Mouse (Mus musculus) embryonic facial prominence, embryonic 13.5 days (tissue): ENCODE data around the gene Lrmp. TPM values are rescaled to one million over a fixed set of nuclear protein-coding genes. Genes with fewer than 3 reads are reported as not detected.

Experiments
- ATAC-seq: fragments of 200-750 bp; cut with Nextera tagmentation; 2 replicates; pipeline ENCODE4 v1.8.0; 2017; ENCODE audit warnings: low read depth; ENCODE audit not compliant: insufficient number of reproducible peaks, insufficient read depth, low FRiP score, low TSS enrichment
- H3K27ac ChIP-seq: fragments of 300-500 bp; sonication (generic); 2 replicates; pipeline ENCODE4 v1.5.1; 2015; ENCODE audit warnings: moderate library complexity, mild to moderate bottlenecking, inconsistent platforms
- H3K27me3 ChIP-seq: fragments of 300-500 bp; sonication (generic); 2 replicates; pipeline ENCODE4 v1.6.1; 2015; ENCODE audit warnings: mild to moderate bottlenecking, inconsistent platforms
- H3K36me3 ChIP-seq: fragments of 300-500 bp; sonication (generic); 2 replicates; pipeline ENCODE4 v1.6.1; 2015; ENCODE audit warnings: mild to moderate bottlenecking, inconsistent platforms
- H3K4me1 ChIP-seq: fragments of 300-500 bp; sonication (generic); 2 replicates; pipeline ENCODE4 v1.6.1; 2015; ENCODE audit warnings: inconsistent platforms
- H3K4me2 ChIP-seq: fragments of 300-500 bp; sonication (generic); 2 replicates; pipeline ENCODE4 v1.6.1; 2015; ENCODE audit warnings: moderate library complexity, mild to moderate bottlenecking, inconsistent platforms
- H3K4me3 ChIP-seq: fragments of 300-500 bp; sonication (generic); 2 replicates; pipeline ENCODE4 v1.5.1; 2015; ENCODE audit warnings: mild to moderate bottlenecking, inconsistent platforms
- H3K9ac ChIP-seq: fragments of 300-500 bp; sonication (generic); 2 replicates; pipeline ENCODE4 v1.6.1; 2015; ENCODE audit warnings: mild to moderate bottlenecking, inconsistent platforms
- H3K9me3 ChIP-seq: fragments of 300-500 bp; sonication (generic); 2 replicates; pipeline ENCODE4 v1.6.1; 2016; ENCODE audit warnings: inconsistent platforms
- WGBS: fragments of 180-500 bp; shearing (Covaris S2); methylation state at CpG from one replicate; pipeline ENCODE4 v1.1.7; 2015; ENCODE audit warnings: mixed read lengths; 5-methylcytosine and 5-hydroxymethylcytosine counted together
- polyA plus RNA-seq: library from polyadenylated mRNA; unstranded; fragments of >200 nt; fragmentation: Nextera tagmentation; extraction: Ambion mirVana; gene quantifications from 2 replicates; pipeline ENCODE4 v1.2.1, GENCODE M21; 2015

Gene Lrmp
- polyA plus RNA-seq, 1 experiment from 2014 or later: 2.7 TPM

- no peaks in the 10 kb centered on the region for H3K9me3 ChIP-seq
- no peak overlapping the region for H3K4me3 ChIP-seq
- no peak overlapping the region for H3K27ac ChIP-seq
- H3K4me1 ChIP-seq: peaks cover 6% of the 10 kb centered on the region; the same call in 1 of the 2 replicates
- H3K27me3 ChIP-seq: no peaks in the 10 kb centered on the region
- no peak overlapping the region for H3K4me2 ChIP-seq
- ATAC-seq: no peak
- no peak overlapping the region for H3K9ac ChIP-seq
- 91% methylated on average over 5 of the region's 6 CpGs for WGBS
- no peaks in the 10 kb centered on the region for H3K36me3 ChIP-seq
Measured at GRCm38 (mm10) chr6:145106163-145106842, 9.2 kb upstream of the Lrmp start.

GRCm38 (mm10) chr6:145110786-145111185, 4.7 kb upstream of the Lrmp start:
- WGBS: 84% methylated on average over 4 of the region's 4 CpGs
- no peak overlapping the region for H3K27ac ChIP-seq
- H3K4me2 ChIP-seq: no peak overlapping the region
- H3K9me3 ChIP-seq: no peaks in the 10 kb centered on the region
- no peaks in the 10 kb centered on the region for H3K4me1 ChIP-seq
- H3K4me3 ChIP-seq: no peak overlapping the region
- no peaks in the 10 kb centered on the region for H3K27me3 ChIP-seq
- ATAC-seq: no peak
- no peaks in the 10 kb centered on the region for H3K36me3 ChIP-seq
- H3K9ac ChIP-seq: no peak overlapping the region

DNA sequence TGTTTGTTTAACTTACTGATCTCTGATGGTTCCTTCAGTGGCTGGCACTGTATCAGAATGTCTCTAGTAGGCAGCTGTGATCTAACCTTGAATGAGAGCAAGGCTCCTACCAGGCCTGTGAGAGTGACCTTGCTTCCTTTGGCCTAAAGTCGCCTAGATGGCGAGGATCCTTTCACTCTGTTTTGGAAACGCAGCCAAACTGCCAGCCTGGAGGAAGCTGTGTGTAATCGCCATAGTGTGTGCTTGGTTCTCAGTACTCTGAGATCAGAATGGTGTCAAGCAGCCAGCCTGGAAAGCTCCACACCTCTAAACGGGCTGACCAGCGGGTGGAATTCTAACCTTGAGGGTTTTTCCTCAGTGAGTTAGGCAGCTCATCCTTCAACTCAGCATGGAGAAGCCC, 2.6 kb upstream of the Lrmp start:
- Histone ChIP-seq H3K4me2 (no peak overlapping the region), H3K4me3 (no peak overlapping the region), H3K4me1 (peaks cover 9% of the 10 kb centered on the region), H3K9me3 (no peaks in the 10 kb centered on the region), H3K27me3 (no peaks in the 10 kb centered on the region), H3K36me3 (no peaks in the 10 kb centered on the region), H3K27ac (no peak overlapping the region), H3K9ac (no peak overlapping the region)
- ATAC-seq: no peak
- WGBS: 60% methylated on average over 6 of the region's 6 CpGs

DNA sequence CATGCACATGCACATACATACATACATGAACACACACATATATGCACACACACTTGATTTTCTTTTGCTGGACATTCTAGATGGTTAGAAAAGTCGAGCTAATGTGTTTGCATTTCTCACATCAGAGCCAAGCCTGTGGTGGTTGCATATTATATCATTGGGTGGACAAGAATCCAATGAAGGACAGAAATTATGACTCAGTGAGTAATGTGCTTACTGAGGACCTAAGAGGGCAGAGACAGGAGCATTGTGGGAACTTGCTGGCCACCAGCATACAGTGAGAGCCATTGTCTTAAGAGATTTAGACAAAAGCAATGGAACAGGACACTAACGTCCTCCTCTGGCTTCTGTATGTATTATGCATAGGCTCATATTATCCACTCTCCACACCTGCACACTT, 892 bp upstream of the Lrmp start:
- no peak overlapping the region for H3K9ac ChIP-seq
- no peaks in the 10 kb centered on the region for H3K36me3 ChIP-seq
- 69% methylated on average over 2 of the region's 2 CpGs for WGBS
- ATAC-seq: no peak
- H3K4me2 ChIP-seq: no peak overlapping the region
- H3K4me1 ChIP-seq: peaks cover 9% of the 10 kb centered on the region
- no peaks in the 10 kb centered on the region for H3K27me3 ChIP-seq
- no peak overlapping the region for H3K27ac ChIP-seq
- no peaks in the 10 kb centered on the region for H3K9me3 ChIP-seq
- H3K4me3 ChIP-seq: no peak overlapping the region

DNA sequence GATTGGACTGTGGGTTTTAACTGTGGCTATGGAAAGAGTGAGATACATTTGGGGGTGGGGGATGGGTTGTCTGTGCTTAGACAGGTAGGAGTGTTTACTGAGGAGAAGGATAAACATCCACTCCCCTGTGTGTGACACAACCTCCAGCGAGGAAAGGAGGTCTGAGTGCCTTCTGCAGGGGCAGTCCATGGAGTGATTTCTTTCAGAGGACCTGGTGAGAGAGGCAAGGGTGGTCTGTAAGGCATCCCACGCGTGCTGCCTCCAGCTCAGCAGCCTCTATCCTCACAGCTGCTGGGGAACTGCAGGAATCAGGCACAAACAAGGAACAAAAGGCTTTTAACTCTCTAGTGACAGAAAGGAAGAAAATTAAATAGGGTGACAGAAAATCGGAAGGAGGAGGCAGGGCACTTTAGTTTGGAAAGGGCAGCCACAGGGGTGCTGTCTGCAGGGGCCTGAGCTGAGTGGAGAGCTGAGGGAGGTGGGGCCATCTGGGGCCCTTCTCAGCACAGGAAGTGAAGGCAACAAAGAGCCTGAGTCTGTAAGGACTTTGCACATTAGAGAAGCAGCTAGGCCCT, 732 bp downstream of the Lrmp start:
- WGBS: 11% methylated on average over 4 of the region's 4 CpGs
- no peaks in the 10 kb centered on the region for H3K36me3 ChIP-seq
- H3K9me3 ChIP-seq: no peaks in the 10 kb centered on the region
- no peak overlapping the region for H3K4me2 ChIP-seq
- no peaks in the 10 kb centered on the region for H3K27me3 ChIP-seq
- ATAC-seq: no peak
- H3K27ac ChIP-seq: no peak overlapping the region
- H3K9ac ChIP-seq: no peak overlapping the region
- no peak overlapping the region for H3K4me3 ChIP-seq
- peaks cover 16% of the 10 kb centered on the region for H3K4me1 ChIP-seq

DNA sequence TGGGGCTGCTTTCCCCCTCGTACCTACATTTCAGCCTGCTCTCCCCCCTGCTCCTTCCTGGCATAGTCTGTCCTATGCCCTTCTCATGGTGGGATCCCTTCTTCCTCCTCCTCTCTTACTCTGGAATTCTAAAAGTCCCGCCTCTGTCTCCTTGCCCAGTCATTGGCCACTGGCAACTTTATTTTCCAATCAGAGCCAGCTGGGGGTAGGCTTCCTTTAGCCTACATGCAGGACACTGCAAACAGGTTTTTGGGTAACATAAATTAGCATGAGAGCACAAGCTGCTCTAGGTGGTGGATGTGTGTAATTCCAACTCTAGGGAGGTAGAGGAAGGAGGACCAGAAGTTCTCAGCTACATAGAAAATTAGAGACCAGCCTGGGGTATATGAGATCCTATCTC, 4.6 kb downstream of the Lrmp start:
- no peak overlapping the region for H3K4me3 ChIP-seq
- no peaks in the 10 kb centered on the region for H3K36me3 ChIP-seq
- H3K27ac ChIP-seq: no peak overlapping the region
- no peak overlapping the region for H3K4me2 ChIP-seq
- H3K9me3 ChIP-seq: no peaks in the 10 kb centered on the region
- no peaks in the 10 kb centered on the region for H3K27me3 ChIP-seq
- peaks cover 24% of the 10 kb centered on the region for H3K4me1 ChIP-seq
- H3K9ac ChIP-seq: no peak overlapping the region
- 72% methylated on average over 2 of the region's 2 CpGs for WGBS
- ATAC-seq: no peak

DNA sequence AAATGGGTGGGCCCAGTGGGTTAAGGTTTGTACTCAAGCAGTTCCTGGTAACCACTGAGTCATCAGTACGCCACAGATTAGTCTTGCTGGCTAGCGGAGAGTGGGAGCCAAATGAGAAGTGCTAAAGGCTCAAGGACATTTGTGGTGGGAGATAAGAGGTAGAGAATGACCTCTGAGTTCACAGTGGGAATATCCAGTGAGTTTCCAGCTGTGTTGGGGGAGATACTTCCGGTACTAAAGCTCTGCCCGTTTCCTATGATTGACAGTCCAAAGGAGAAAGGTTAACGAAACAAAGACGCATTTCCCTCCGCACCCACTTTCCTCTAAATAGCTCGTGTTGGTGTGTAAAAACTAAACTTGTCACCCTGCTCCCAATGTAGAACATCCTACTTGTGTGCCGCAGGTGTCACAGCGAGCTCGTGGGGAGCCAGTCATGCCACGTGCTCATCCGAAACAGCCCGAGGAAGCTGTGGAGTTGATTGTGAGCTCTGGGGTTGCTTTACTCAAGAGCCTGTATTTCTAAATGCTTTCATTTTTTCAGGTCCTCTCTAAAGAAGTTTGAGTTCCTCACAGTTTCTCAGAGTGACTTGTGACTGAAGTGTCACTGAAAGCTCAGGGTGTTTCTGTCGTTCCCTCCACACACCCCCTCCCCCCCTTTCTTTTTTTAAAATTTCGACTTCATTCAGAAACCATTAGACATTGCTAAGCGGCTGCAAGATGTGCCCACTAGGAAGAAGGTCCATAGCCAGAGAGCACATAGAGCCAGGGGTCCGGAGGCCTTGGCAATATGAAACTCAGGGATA, 5.5 kb downstream of the Lrmp start:
- H3K4me2 ChIP-seq: no peak overlapping the region

DNA sequence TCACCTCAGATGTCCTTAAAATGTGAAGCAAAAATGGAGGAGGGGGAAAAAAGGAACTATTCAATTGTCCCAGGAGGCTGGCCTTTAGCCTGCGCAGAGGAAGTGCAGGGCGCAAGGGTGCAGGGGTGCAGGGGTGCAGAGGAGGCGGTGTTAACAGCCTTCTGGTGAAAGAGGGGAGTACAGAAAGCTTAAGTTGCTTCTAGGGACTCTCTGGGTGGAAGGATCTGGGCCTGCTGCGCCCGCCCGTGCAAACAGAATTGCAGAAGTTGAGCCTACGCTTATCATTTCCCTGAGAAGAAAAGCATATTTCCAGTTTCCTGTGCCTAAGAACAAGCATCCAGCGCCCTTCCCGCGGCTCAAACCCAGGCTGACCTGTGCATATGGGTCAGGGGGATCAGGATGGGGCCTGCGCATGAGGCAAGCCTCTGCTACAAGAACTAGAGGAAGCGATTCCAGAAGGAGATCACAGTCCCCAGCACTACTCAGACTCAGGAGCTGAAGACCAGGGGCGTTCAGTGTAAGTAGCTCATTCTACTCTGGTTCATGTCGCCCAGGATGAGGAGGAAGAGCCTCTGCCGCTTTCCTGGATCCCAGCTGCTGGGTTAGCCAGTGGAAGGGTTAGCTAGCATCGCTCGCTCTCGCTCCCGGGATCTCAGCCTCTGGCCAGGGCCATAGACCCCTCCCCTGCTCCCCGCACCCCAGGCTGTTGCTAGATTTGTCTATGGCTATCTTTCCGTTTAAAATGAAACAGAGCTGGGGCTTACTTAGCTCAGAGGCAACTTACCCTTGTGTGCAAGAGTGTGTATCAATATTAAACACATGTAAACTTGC, 6.4 kb downstream of the Lrmp start:
- ATAC-seq: no peak
- Histone ChIP-seq H3K36me3 (no peaks in the 10 kb centered on the region), H3K9ac (no peak overlapping the region), H3K4me1 (peaks cover 15% of the 10 kb centered on the region), H3K4me3 (no peak overlapping the region), H3K27me3 (no peaks in the 10 kb centered on the region), H3K27ac (no peak overlapping the region), H3K4me2 (no peak overlapping the region), H3K9me3 (no peaks in the 10 kb centered on the region)
- WGBS: 43% methylated on average over 21 of the region's 21 CpGs

More for the DNA sequence above, 5.5 kb downstream of the Lrmp start:
- Histone ChIP-seq H3K27me3 (no peaks in the 10 kb centered on the region), H3K9me3 (no peaks in the 10 kb centered on the region), H3K36me3 (no peaks in the 10 kb centered on the region), H3K27ac (no peak overlapping the region), H3K4me3 (no peak overlapping the region), H3K9ac (no peak overlapping the region), H3K4me1 (peaks cover 23% of the 10 kb centered on the region)
- ATAC-seq: no peak
- 44% methylated on average over 18 of the region's 18 CpGs for WGBS

DNA sequence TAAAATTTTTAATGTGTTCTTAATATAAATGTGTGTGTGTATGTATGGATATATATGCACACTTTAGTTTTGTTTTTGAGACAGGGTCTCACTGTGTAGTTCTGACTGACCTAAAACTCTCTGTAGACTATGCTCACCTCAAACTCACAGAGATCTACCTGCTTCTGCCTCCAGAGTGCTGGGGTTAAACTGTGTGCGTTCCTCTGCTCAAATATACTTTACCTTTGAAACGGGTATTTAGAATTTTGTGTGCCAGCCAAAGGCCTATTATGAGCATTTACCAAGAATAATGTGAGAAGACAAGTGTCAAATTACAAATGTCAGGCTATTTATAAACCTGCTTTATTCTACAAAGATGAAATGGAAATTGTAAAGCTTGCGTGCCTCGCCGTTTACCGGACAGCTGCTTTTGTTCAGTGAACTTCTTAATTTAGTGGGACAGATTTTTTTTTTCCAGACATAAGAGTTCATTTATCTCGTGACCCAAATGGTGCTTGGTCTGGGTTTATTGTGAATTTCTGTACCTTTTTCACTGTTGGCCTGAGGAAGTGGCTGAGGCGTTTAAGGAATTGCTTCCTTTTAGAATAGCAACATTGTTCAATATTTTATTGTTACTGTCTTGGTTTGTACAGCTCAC, 7.1 kb downstream of the Lrmp start:
- peaks cover 15% of the 10 kb centered on the region; the same call in 1 of the 2 replicates for H3K4me1 ChIP-seq
- H3K9ac ChIP-seq: no peak overlapping the region
- H3K27ac ChIP-seq: no peak overlapping the region
- no peak overlapping the region for H3K4me2 ChIP-seq
- no peak overlapping the region for H3K4me3 ChIP-seq
- H3K27me3 ChIP-seq: no peaks in the 10 kb centered on the region
- ATAC-seq: no peak
- no peaks in the 10 kb centered on the region for H3K9me3 ChIP-seq
- 31% methylated on average over 8 of the region's 8 CpGs for WGBS
- H3K36me3 ChIP-seq: no peaks in the 10 kb centered on the region

GRCm38 (mm10) chr6:145123136-145124060, 7.9 kb downstream of the Lrmp start:
- Histone ChIP-seq H3K36me3 (no peaks in the 10 kb centered on the region), H3K9me3 (no peaks in the 10 kb centered on the region), H3K4me3 (no peak overlapping the region), H3K27me3 (no peaks in the 10 kb centered on the region), H3K4me2 (no peak overlapping the region), H3K27ac (no peak overlapping the region), H3K4me1 (peaks cover 15% of the 10 kb centered on the region; the same call in 1 of the 2 replicates), H3K9ac (no peak overlapping the region)
- ATAC-seq: no peak
- 75% methylated on average over 11 of the region's 11 CpGs for WGBS
